In the genomic region with DNA sequence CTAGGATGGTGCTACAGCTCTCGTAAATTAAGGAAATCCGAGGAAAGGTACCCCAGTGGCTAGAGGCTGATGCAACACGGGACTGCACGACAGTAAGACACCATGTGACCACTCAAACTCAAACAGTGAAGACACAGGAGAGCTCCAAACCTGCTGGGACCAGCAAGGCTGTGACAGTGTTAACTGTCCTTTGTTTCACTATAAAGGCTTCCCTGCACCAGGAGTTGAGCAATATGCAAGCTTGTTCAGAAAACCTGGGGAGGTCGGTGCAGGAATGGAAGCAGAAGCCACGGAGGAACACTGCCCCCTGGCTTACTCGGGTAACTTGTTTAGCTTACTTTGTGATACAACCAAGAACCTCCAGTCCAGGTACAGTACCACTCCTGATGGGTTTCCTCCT, we compare ENCODE assay signal across 9 mouse cellular contexts. TPM values are rescaled to one million over a fixed set of nuclear protein-coding genes. Genes with fewer than 3 reads are reported as not detected.
DNase-seq lines count a peak whose midpoint lies in the region; ATAC-seq lines count a peak whose summit lies in the region.
"Had no signal": no experiment of that assay in that cellular context is flagged by ENCODE, and none has a peak within 500 bp of the region (broad histone marks: within the 10 kb centered on the region; RNA-seq: fewer than 3 reads in every experiment).

No protein-coding gene starts in this region.

- 68% methylated on average over 7 of the region's 7 CpGs for WGBS in midbrain, embryonic 13.5 days
- 61% methylated on average over 7 of the region's 7 CpGs for WGBS in forebrain, embryonic 13.5 days

- H3K4me2 ChIP-seq in midbrain, embryonic 13.5 days (replicated peaks): no peak overlapping the region
- H3K4me2 ChIP-seq in forebrain, embryonic 13.5 days: no peak overlapping the region

- no peak overlapping the region for H3K4me3 ChIP-seq in midbrain, embryonic 13.5 days (replicated peaks)
- no peak overlapping the region for H3K4me3 ChIP-seq in forebrain, embryonic 13.5 days

- DNase-seq in adrenal gland, postnatal 10 days: peak; percentile 44
- no peak for DNase-seq in adrenal gland, postnatal 25 days
- peak; percentile 5 to 28 for DNase-seq in urinary bladder, postnatal 36 days (ENCODE audit: low spot score in 2 of 2)
- no peak for DNase-seq in urinary bladder, adult 2 months (ENCODE audit: low spot score)
- DNase-seq in lung, postnatal 14 days: peak; percentile 46
- DNase-seq in yolk sac, embryonic 10.5 days (ENCODE audit: low spot score): peak; percentile 10

- no peak for ATAC-seq in midbrain, embryonic 13.5 days
- no peak for ATAC-seq in forebrain, embryonic 13.5 days

- peaks cover 19% of the 10 kb centered on the region for H3K4me1 ChIP-seq in midbrain, embryonic 13.5 days (replicated peaks)
- peaks cover 10% of the 10 kb centered on the region for H3K4me1 ChIP-seq in forebrain, embryonic 13.5 days

- no peaks in the 10 kb centered on the region for H3K36me3 ChIP-seq in midbrain, embryonic 13.5 days
- no peaks in the 10 kb centered on the region for H3K36me3 ChIP-seq in forebrain, embryonic 13.5 days (ENCODE audit: poor library complexity, severe bottlenecking)

- H3K27me3 ChIP-seq in midbrain, embryonic 13.5 days: no peaks in the 10 kb centered on the region
- no peaks in the 10 kb centered on the region for H3K27me3 ChIP-seq in forebrain, embryonic 13.5 days

- no peaks in the 10 kb centered on the region for H3K9me3 ChIP-seq in midbrain, embryonic 13.5 days
- 0 out of 2 replicates have a peak, but pooled peaks cover 4% of the 10 kb centered on the region for H3K9me3 ChIP-seq in forebrain, embryonic 13.5 days (replicated peaks)

- no peak overlapping the region for H3K9ac ChIP-seq in midbrain, embryonic 13.5 days (replicated peaks)
- H3K9ac ChIP-seq in forebrain, embryonic 13.5 days: no peak overlapping the region

- no peak overlapping the region for H3K27ac ChIP-seq in midbrain, embryonic 13.5 days
- H3K27ac ChIP-seq in forebrain, embryonic 13.5 days: no peak overlapping the region
- H3K27ac ChIP-seq: macrophage had no signal

RNA-seq across cellular contexts. Expression of gene Sub1, which starts 40.4 kb away (rescaled TPM):
- total RNA-seq in adrenal gland, postnatal 10 days (2021): 100 to 1,000 TPM; 235 to 272 TPM
- 206 and 209 TPM in 2 replicates for total RNA-seq in adrenal gland, postnatal 25 days (2021)
- polyA plus RNA-seq in urinary bladder, adult 2 months (2012; rRNA removed): 129 and 172 TPM in 2 replicates
- 587 and 637 TPM in 2 replicates for polyA plus RNA-seq in midbrain, embryonic 13.5 days (2015; fragmentation: Nextera tagmentation; extraction: Ambion mirVana)
- polyA plus RNA-seq in forebrain, embryonic 13.5 days (2015; fragmentation: Nextera tagmentation; extraction: Ambion mirVana): 555 and 645 TPM in 2 replicates

Comparison
In these comparisons a context has a peak if more than half of its experiments do, and no peak if none do; other contexts are left out.
1. DNase-seq: peak in adrenal gland, postnatal 10 days (single experiment), urinary bladder, postnatal 36 days (2 of 2), lung, postnatal 14 days (single experiment) and yolk sac, embryonic 10.5 days (single experiment); none in adrenal gland, postnatal 25 days (single experiment) and urinary bladder, adult 2 months (single experiment).